Mouse (Mus musculus) ovary, adult 2 months (tissue): ENCODE measurements around the gene Acsm4. TPM values are rescaled to one million over a fixed set of nuclear protein-coding genes. Genes with fewer than 3 reads are reported as not detected.

Experiments used
- polyA plus RNA-seq: library from polyadenylated mRNA; depleted of rRNA; stranded (reverse); fragments of >200 nt; gene quantifications from 2 replicates; pipeline ENCODE4 v1.2.3, GENCODE M21; 2012; rRNA removed

Acsm4 gene
- polyA plus RNA-seq: not detected in 2 replicates

GRCm38 (mm10) chr7:119689726-119690125, at the start of gene Acsm4:
Acsm4 (plus strand) TSS chr7:119690026.

GRCm38 (mm10) chr7:119720253-119720946, 30.6 kb downstream of the Acsm4 start, which contains the start of gene Thumpd1:
Thumpd1 (minus strand) TSS chr7:119720798.

GRCm38 (mm10) chr7:119760527-119760951, 70.7 kb downstream of the Acsm4 start, which contains the start of gene Acsm3:
Acsm3 (plus strand) TSS chr7:119760923.

Other genes with a start within 250 kb of the Acsm4 start
- not detected in 2 replicates for gene Gp2, start 230.7 kb upstream of the Acsm4 start, polyA plus RNA-seq
- 0.35 and 0.46 TPM in 2 replicates for gene Umod, start 210.7 kb upstream of the Acsm4 start, polyA plus RNA-seq
- 0.29 and 0.68 TPM in 2 replicates for gene Acsm5, start 170.6 kb upstream of the Acsm4 start, polyA plus RNA-seq
- gene Pdilt, start 166.5 kb upstream of the Acsm4 start, polyA plus RNA-seq: not detected in 2 replicates
- not detected in 2 replicates for gene Acsm2, start 135.7 kb upstream of the Acsm4 start, polyA plus RNA-seq
- gene Acsm1, start 83.0 kb upstream of the Acsm4 start, polyA plus RNA-seq: 0.17 TPM in 1 of 2 replicates, not detected in the other
- gene Thumpd1, start 30.8 kb downstream of the Acsm4 start, polyA plus RNA-seq: 36.6 and 39.4 TPM in 2 replicates
- gene Acsm3, start 70.9 kb downstream of the Acsm4 start, polyA plus RNA-seq: 0.16 and 0.36 TPM in 2 replicates
- gene Rexo5, start 104.0 kb downstream of the Acsm4 start, polyA plus RNA-seq: 1.1 and 2.1 TPM in 2 replicates
- gene Eri2, start 104.0 kb downstream of the Acsm4 start, polyA plus RNA-seq: 0.86 and 1.3 TPM in 2 replicates
- gene Lyrm1, start 205.8 kb downstream of the Acsm4 start, polyA plus RNA-seq: 0.69 and 0.90 TPM in 2 replicates
- gene Dcun1d3, start 206.3 kb downstream of the Acsm4 start, polyA plus RNA-seq: 7.5 and 8.4 TPM in 2 replicates